Mouse (Mus musculus): Measurements from ENCODE around the gene Snx30. TPM values are rescaled to one million over a fixed set of nuclear protein-coding genes. Genes with fewer than 3 reads are reported as not detected.

Snx30 gene
- polyA plus RNA-seq (2012; rRNA removed): 14.6 and 14.7 TPM in 2 replicates

DNA sequence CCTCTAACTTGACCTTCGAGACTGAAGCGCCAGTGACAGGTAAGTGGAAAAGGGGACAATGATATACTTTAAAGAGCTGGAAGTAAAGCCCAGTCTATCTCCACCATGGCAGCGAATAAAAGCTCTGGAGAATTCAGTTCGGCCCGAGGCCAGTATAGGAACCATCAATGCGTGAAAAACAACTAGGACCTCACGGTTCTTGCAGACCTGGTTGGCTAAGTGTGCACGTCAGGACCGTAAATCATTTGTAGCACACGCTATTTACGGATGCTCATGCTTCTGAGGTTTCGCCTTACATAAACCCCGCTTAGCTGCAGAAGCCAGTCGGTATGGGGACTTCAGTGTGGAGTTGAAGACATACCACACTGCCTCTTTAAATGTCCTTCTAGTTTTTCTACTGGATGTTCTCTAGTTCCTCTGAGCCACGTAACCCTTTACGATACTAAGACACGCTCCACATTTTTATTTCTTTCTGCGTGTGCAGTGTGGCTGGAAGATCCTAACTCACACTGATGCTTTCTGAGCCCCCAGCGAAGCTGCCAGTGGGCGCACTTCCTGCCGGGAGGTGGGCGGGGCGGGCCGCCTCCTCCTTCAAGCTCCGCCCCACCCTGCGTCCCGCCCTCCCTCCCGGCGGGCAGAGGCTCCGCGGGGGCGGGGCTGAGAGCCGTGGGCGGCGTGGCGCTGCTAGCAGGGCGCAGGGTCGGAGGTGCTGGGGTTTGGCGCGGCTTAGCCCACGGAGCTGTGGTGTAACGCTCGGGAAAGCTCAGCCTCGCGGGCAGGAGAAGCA, at the start of gene Snx30:
Gene Snx30, plus strand, starts transcription at position 660 of the 787 bp plus-strand sequence.
- TF ChIP-seq POLR2A (IDR thresholded peaks at IDR 0.05; ENCODE audit: extremely low read depth, insufficient read depth, low read length) (peak; percentile 81), CTCF (IDR thresholded peaks at IDR 0.05; ENCODE audit: extremely low read depth, insufficient read depth, low read length) (no peak)

DNA sequence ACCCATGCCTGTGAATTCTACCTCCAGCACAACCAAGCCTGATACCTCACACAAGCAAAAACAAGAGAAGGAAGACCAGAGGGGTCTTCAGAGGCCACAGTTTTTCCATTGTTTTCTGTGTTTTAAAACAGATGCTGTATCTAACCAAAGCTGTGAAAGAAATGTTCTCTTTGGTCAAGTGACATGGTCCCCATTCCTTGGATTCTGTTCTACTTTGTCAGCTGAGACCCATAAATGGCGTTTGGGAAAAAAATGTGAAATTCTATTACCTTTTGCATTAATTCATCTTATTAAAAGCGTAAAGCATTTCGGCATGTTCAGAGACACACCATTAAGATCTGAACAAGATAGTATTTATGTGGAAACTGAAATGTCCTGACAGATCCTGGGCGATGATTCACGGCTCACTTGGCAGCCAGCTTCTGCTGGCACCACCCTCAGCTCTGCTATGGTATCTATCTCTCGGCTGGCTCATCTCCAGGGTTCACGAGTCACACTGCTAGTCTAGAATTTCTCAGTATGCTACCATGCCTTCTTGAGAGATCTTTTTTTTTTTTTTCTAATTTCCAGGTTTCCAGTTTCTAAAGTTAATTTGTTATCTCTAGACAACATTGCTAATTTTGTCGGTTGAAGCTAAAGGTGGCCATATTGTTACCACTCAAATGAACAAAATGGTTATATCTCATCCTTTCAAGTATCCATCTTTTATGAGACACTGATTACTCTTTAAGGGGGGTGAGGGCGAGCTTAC, 49.1 kb upstream of the Snx30 start:
- no peak overlapping the region for H3K4me3 ChIP-seq (ENCODE audit: insufficient read depth, low read length)
- no peak overlapping the region for H3K27ac ChIP-seq (ENCODE audit: insufficient read depth, low read length)
- no peak for TF ChIP-seq POLR2A (IDR thresholded peaks at IDR 0.05; ENCODE audit: extremely low read depth, insufficient read depth, low read length)
- TF ChIP-seq CTCF (IDR thresholded peaks at IDR 0.05; ENCODE audit: extremely low read depth, insufficient read depth, low read length): no peak
- peaks cover 4% of the 10 kb centered on the region for H3K4me1 ChIP-seq (ENCODE audit: control insufficient read depth, insufficient read depth, low read length)

More for the DNA sequence above, at the start of gene Snx30:
- Histone ChIP-seq H3K4me3 (ENCODE audit: insufficient read depth, low read length) (peak within 1 kb of the TSS; percentile 96), H3K4me1 (ENCODE audit: control insufficient read depth, insufficient read depth, low read length) (peaks cover 2% of the 10 kb centered on the region; the same call in 1 of the 2 replicates), H3K27ac (ENCODE audit: insufficient read depth, low read length) (peak within 1 kb of the TSS; percentile 85)

DNA sequence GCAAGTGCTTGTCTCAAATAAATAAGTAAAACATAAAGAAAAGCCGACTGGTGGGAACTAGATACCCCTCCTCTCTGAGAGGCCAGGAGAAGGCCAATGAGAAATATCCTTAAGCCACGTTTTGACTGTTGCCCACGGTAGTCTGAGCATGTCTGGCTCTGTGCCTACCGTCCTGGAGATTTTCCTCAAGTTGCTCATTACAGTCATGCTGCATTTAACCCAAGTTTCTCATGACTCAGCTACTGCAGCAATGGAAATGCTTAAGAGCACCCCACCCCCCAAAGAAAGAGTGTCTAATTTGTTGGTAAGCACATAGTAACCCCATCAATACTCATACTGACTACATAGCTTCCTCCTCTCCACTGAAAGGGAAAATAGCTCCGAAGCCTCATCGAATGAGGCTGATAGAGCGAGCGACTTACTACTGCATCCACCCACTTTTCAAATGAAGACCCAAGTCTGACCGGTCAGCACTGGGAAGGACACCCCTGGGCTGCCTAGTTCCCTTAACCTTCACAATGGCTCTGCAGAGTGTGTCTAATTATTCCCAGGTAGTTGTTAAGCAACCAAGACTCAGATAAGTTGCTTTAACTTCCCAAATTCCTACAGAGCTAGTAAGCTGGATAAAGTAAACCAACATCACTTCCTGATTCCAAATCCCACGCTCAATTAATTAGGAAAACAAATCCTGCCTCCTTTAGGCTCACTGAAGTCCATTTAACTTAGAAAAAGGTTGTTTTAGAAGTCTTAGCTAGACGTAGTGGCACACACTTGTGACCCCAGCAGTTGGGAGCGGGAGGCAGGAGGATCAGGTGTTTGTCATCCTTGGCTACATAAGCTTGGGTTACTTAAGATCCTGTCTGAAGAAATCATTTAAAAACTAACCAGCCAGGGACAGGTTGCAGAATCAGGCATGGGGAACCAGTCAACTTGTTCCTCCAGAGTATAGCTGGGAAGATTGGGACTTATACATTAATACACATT, 47.9 kb upstream of the Snx30 start:
- Histone ChIP-seq H3K4me1 (ENCODE audit: control insufficient read depth, insufficient read depth, low read length) (peaks cover 4% of the 10 kb centered on the region), H3K4me3 (ENCODE audit: insufficient read depth, low read length) (no peak overlapping the region), H3K27ac (ENCODE audit: insufficient read depth, low read length) (no peak overlapping the region)
- TF ChIP-seq POLR2A (IDR thresholded peaks at IDR 0.05; ENCODE audit: extremely low read depth, insufficient read depth, low read length) (no peak), CTCF (IDR thresholded peaks at IDR 0.05; ENCODE audit: extremely low read depth, insufficient read depth, low read length) (no peak)

DNA sequence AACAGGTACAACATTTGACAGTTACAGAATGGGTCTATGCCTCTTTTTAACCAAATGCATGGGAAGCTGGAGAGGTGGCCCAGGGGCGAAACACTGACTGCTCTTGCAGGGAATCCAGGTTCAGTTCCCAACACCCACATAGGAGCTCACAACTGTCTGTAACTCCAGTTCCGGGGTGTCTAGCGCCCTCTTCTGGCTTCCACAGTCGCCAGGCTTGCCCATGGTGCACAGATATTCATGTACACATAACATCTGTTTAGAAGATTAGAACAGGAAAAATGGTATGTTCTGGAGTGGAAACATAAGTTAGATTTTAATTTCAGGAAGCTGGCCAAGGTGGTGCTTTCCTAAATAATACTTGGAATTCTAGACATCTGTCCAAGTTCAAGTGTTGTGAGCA, 45.6 kb upstream of the Snx30 start:
- Histone ChIP-seq H3K4me3 (ENCODE audit: insufficient read depth, low read length) (no peak overlapping the region), H3K4me1 (ENCODE audit: control insufficient read depth, insufficient read depth, low read length) (peaks cover 4% of the 10 kb centered on the region), H3K27ac (ENCODE audit: insufficient read depth, low read length) (no peak overlapping the region)
- TF ChIP-seq CTCF (IDR thresholded peaks at IDR 0.05; ENCODE audit: extremely low read depth, insufficient read depth, low read length): no peak

DNA sequence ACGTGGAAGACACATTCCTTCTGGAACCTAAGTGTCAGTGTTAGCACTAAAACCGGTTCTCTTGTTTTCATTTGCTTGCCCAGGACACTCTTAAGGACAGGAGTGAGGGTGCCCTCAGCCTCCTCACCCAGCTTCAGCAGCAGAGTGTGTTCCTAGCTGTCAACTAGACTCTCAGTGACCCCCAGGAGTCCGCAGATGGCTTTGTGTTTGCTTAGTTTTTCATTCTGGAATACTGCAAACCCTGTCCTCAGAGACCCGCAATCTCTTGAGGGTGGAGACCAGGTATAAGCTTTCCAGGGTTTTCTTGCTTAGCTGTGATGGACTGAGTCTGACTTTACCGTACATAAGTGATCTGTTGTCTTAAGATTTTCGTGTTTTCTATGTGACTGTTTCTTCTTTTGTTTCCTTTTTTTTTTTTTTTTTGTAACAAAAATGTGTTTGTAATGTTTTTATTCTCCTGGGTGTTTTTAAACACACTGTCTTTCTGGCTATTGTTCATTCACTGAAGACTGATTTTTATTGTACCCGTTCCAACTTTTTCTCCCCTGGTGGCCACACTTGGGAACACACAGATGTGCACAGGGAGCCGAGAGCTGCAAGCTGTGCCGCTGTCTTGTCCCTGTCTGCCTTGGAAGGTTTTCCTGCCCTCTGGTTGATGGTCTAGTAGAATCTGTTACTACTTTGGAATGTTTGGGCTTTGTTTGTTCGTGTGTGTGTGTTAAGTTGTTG, 44.8 kb upstream of the Snx30 start:
- Histone ChIP-seq H3K27ac (ENCODE audit: insufficient read depth, low read length) (no peak overlapping the region), H3K4me1 (ENCODE audit: control insufficient read depth, insufficient read depth, low read length) (peaks cover 4% of the 10 kb centered on the region), H3K4me3 (ENCODE audit: insufficient read depth, low read length) (no peak overlapping the region)
- TF ChIP-seq CTCF (IDR thresholded peaks at IDR 0.05; ENCODE audit: extremely low read depth, insufficient read depth, low read length) (peak; percentile 32; the same call in 1 of the 2 replicates), POLR2A (IDR thresholded peaks at IDR 0.05; ENCODE audit: extremely low read depth, insufficient read depth, low read length) (no peak)

DNA sequence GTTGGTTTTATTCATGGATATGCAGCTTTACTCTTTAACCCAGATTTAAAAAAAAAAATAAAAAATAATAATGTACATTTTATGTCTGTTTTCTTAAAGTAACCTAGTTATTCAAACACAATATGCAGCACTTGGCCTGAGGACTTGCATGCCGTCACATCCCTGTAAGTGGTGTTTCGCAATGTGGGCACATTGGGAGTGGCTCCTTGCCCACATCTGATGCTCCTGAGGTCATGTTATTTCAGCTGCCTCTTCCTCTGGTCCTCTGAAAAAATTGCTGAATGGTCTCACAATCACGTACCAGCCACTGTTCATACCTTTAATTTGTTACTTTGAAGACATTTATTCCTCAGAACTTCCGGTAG, 44.3 kb upstream of the Snx30 start:
- no peak for TF ChIP-seq POLR2A (IDR thresholded peaks at IDR 0.05; ENCODE audit: extremely low read depth, insufficient read depth, low read length)
- no peak for TF ChIP-seq CTCF (IDR thresholded peaks at IDR 0.05; ENCODE audit: extremely low read depth, insufficient read depth, low read length)
- Histone ChIP-seq H3K4me1 (ENCODE audit: control insufficient read depth, insufficient read depth, low read length) (peaks cover 4% of the 10 kb centered on the region), H3K27ac (ENCODE audit: insufficient read depth, low read length) (no peak overlapping the region), H3K4me3 (ENCODE audit: insufficient read depth, low read length) (no peak overlapping the region)

DNA sequence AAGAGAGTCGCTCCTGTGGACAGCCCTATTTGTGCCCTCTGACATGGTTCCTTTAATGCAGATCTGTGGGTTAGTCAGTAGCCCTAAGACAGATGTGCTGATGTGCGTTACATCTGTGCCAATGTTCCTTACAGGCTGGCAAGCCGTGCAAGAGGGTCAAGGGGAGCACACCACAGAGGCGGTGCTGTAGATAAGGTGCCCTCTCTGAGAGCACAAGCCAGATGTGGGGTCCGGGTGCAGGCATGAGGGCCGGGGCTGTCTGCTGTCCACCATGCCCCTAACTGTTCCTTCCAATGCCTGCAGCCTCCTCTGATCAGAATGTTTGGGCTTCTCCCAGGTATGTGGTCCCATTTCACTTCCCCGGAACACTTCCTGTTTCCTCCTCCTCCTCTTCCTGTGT, 40.7 kb upstream of the Snx30 start:
- 0 out of 2 replicates have a peak overlapping the region, but pooled peaks have one; percentile 72 for H3K27ac ChIP-seq (ENCODE audit: insufficient read depth, low read length)
- H3K4me3 ChIP-seq (ENCODE audit: insufficient read depth, low read length): no peak overlapping the region
- H3K4me1 ChIP-seq (ENCODE audit: control insufficient read depth, insufficient read depth, low read length): no peaks in the 10 kb centered on the region
- no peak for TF ChIP-seq CTCF (IDR thresholded peaks at IDR 0.05; ENCODE audit: extremely low read depth, insufficient read depth, low read length)
- TF ChIP-seq POLR2A (IDR thresholded peaks at IDR 0.05; ENCODE audit: extremely low read depth, insufficient read depth, low read length): no peak

DNA sequence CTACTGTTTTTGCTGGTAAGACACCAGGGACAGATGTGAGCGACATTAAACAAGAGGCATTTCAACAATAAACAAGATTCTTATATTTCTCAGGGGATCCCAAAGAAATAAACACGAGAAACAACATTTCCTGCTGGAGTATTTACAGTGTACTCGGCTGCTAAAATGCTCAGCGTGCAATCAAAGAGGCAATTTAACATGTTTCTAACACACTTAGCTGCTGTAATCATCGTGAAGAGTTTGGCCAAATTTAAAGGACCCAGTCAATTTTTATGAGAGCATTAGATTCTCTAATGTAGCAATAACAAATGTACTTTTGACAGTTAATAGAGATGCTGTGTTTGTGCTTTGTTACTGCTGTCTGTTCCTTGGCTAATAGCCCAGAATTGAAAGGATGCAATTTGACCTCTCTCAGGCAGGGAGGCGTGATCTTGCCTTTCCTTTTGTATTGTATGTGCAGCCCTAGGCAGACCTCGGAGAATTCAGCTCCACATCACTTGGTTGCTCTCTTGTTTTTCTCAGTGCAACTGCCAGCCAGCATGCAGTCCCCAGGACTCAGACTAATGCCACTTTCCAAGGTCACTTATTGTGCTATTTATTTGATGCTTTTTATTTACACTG, 40.1 kb upstream of the Snx30 start:
- no peak for TF ChIP-seq POLR2A (IDR thresholded peaks at IDR 0.05; ENCODE audit: extremely low read depth, insufficient read depth, low read length)
- TF ChIP-seq CTCF (IDR thresholded peaks at IDR 0.05; ENCODE audit: extremely low read depth, insufficient read depth, low read length): no peak
- 0 out of 2 replicates have a peak overlapping the region, but pooled peaks have one; percentile 72 for H3K27ac ChIP-seq (ENCODE audit: insufficient read depth, low read length)
- H3K4me1 ChIP-seq (ENCODE audit: control insufficient read depth, insufficient read depth, low read length): no peaks in the 10 kb centered on the region
- H3K4me3 ChIP-seq (ENCODE audit: insufficient read depth, low read length): no peak overlapping the region

Measured in cortical plate, adult 2 months (tissue).